Mouse (Mus musculus): ENCODE data around the gene Cyp2a12. TPM values are rescaled to one million over a fixed set of nuclear protein-coding genes. Genes with fewer than 3 reads are reported as not detected.
"Not testable (repeated sequence)": the region's sequence is repeated elsewhere in the genome, so short reads cannot be mapped to it uniquely, and the experiment has no call there.

The Cyp2a12 gene
- polyA plus RNA-seq (2016; fragmentation: Nextera tagmentation; extraction: Ambion mirVana) = not detected in 2 replicates

DNA sequence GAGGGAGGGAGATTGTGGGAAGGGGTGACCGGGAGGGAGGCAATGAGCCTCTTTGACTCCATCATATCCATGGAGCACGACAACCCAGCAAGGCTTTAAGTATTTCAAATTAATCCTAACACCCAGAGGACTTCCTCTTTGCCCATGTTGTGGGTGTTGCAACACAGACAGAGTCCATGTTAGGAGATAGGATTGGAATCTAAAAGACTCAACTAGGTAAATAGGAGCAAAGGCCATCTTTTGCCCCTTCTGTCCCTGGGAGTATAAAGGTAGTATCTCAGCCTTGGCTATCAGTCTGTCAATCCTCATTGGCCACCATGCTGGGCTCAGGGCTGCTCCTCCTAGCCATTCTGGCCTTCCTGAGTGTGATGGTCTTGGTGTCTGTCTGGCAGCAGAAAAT, at the start of gene Cyp2a12:
TSS of gene Cyp2a12 (plus strand) at position 293 of the 400 bp plus-strand sequence.
- DNase-seq (ENCODE audit: extremely low spot score, low spot score) = no peak
- H3K4me1 ChIP-seq = no peaks in the 10 kb centered on the region
- no peaks in the 10 kb centered on the region for H3K36me3 ChIP-seq (replicated peaks)
- H3K9me3 ChIP-seq = peaks cover 6% of the 10 kb centered on the region; the same call in 1 of the 2 replicates
- 87% methylated on average over 2 of the region's 2 CpGs for WGBS
- H3K4me3 ChIP-seq = no peak within 1 kb of the TSS
- no peak within 1 kb of the TSS for H3K27ac ChIP-seq
- H3K27me3 ChIP-seq (ENCODE audit: poor library complexity, severe bottlenecking) = no peaks in the 10 kb centered on the region

DNA sequence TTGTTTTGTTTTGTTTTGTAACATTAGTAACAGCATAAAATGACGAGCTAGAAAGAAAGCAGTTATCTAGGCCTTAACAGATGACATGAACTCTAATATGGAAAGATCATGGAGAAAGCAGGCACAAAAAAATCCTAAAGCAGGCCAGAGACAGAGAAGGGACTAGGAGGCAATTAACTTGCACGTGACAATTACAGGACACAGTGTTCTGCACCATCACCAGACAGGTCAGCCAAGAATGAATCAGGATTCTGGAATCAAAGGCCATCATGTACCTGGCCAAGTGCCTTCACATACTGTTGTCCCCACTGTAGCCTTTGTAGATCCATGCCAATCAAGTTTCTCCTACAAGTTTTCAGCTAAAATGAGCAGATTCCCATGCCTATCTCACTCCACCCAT, 47.4 kb upstream of the Cyp2a12 start:
- not testable (repeated sequence) for H3K4me1 ChIP-seq; H3K27me3 ChIP-seq (ENCODE audit: poor library complexity, severe bottlenecking); H3K36me3 ChIP-seq (replicated peaks); DNase-seq (ENCODE audit: extremely low spot score, low spot score); H3K27ac ChIP-seq; H3K9me3 ChIP-seq; H3K4me3 ChIP-seq
- WGBS = 77% methylated on average over 2 of the region's 2 CpGs

DNA sequence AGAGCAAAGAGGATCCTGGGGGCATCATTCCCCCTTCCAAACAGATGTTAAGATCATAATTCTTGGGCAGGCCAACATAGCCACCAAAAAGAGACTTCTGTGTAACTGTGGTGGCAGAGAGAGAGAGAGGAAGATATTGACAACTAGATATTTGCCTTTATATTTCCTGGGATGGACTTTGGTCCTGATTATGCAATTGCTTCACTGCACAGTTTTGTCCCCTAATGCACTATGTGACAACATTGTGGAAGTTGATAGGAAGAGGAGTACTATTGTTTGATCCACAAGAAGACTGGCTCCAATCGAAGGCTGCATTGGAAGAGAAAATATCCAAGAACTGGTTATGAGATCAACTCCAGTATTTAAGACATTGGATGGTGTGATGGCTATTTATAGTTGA, 46.9 kb upstream of the Cyp2a12 start:
- not testable (repeated sequence) for H3K9me3 ChIP-seq; H3K4me1 ChIP-seq; DNase-seq (ENCODE audit: extremely low spot score, low spot score); H3K27ac ChIP-seq; H3K27me3 ChIP-seq (ENCODE audit: poor library complexity, severe bottlenecking); H3K36me3 ChIP-seq (replicated peaks); H3K4me3 ChIP-seq
- WGBS = 79% methylated on average over 1 of the region's 1 CpGs

DNA sequence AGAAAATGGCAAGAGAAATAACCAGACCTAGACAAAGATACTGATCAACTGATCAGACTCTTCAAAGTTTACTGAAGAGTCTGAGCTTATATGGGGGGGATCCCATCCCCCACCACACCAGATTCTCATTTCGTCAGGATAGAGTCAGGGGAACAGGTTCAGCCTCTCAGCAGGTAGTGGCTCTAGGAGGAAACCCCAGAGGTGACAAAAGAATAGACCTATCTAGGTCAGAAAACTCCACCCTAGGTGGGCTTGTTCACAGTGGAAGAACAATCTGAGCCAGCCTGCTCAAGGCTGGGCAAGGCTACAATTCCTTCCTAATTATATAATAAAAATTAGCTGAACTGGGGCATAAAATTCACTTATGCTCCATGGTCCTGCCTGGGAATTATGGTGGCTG, 46.3 kb upstream of the Cyp2a12 start:
- 15% methylated on average over 1 of the region's 1 CpGs for WGBS
- H3K27me3 ChIP-seq (ENCODE audit: poor library complexity, severe bottlenecking) = no peaks in the 10 kb centered on the region
- H3K9me3 ChIP-seq = peaks cover 3% of the 10 kb centered on the region; the same call in 1 of the 2 replicates
- no peak for DNase-seq (ENCODE audit: extremely low spot score, low spot score)
- H3K4me1 ChIP-seq = no peaks in the 10 kb centered on the region
- no peak overlapping the region for H3K4me3 ChIP-seq
- H3K27ac ChIP-seq = no peak overlapping the region
- H3K36me3 ChIP-seq (replicated peaks) = no peaks in the 10 kb centered on the region

DNA sequence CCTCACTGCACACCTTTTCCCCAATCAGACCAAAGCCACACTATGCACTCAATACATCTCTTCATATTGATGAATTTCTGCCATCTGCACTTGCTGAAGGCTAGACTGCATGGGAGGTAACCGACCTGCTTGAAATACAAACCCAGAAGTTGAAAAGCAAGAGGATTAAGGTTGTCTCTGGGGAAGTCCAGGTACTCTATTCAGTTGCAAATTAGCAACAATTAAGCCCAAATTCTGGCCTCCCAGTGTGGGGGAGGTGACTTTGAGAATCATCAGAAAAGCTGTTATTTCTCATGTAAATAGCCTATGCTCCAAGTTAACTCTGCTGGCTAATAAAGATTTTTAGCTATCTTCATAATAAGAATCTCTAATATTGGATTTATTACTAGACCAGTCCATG, 45.7 kb upstream of the Cyp2a12 start:
- 31% methylated on average over 1 of the region's 1 CpGs for WGBS
- H3K4me3 ChIP-seq; H3K36me3 ChIP-seq (replicated peaks); H3K27ac ChIP-seq; H3K9me3 ChIP-seq; H3K27me3 ChIP-seq (ENCODE audit: poor library complexity, severe bottlenecking); H3K4me1 ChIP-seq; DNase-seq (ENCODE audit: extremely low spot score, low spot score): not testable (repeated sequence)

DNA sequence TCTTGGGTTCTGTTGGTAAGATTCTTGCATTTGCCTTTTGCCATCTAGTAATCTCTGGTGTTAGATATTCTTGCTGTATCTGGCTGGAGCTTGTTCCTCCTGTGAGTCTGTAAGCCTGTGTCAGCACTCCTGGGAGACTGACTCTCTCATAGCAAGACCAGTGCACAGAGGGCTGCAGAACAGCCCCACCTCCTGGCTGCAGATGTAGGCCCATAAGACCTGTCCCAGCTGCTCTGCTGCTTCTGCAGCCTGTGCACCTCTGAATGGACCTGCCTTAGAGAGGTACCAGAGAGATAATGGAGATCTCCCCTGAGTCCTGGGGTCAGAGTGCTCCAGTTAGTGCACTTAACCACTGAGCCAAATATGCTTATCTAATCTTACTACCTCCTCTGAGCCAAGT, 2.3 kb upstream of the Cyp2a12 start:
- not testable (repeated sequence) for H3K4me1 ChIP-seq; H3K27me3 ChIP-seq (ENCODE audit: poor library complexity, severe bottlenecking); DNase-seq (ENCODE audit: extremely low spot score, low spot score); H3K4me3 ChIP-seq; H3K36me3 ChIP-seq (replicated peaks); H3K9me3 ChIP-seq; H3K27ac ChIP-seq

DNA sequence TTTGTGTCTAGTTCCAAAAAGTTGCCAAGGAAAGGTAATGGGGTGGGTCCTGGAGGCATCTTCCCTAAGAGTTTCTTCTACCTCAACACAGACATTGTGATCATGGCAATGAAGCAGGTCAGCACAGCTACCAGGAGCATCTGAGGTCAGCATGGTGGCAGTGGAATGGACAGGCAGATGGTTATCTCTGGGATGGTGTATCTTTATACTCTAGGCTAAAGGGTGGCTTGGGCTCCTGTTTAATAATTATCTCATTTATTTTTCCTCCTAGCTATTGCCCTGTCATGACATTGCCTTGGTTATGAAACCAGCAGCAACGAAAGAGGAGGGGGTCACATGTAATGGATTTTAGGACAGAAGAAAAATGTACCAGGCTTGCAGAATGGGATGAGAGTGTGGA, 20.0 kb downstream of the Cyp2a12 start:
- H3K36me3 ChIP-seq (replicated peaks); H3K4me1 ChIP-seq; H3K4me3 ChIP-seq; H3K27me3 ChIP-seq (ENCODE audit: poor library complexity, severe bottlenecking); H3K27ac ChIP-seq; DNase-seq (ENCODE audit: extremely low spot score, low spot score); H3K9me3 ChIP-seq: not testable (repeated sequence)
- WGBS = 73% methylated on average over 1 of the region's 1 CpGs

DNA sequence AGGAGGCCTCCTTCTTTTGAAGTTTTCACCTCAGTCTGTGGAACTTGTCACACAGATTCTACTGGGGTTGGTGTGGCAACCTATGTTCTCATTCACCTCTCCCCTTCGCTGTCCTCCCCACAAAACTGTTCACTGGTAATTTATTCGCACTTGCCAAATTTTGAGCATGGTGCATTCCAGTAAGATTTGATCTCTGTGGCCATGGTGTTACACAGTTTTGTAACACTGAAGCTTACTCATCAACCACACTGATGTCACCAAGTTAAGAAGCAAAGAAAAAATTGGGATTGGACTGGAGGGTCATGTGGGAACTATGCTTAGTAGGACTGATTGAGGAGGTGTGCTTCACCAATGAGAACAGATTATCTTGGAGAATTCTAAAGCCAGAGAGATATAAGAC, 30.5 kb downstream of the Cyp2a12 start:
- H3K9me3 ChIP-seq; H3K4me3 ChIP-seq; H3K27ac ChIP-seq; DNase-seq (ENCODE audit: extremely low spot score, low spot score); H3K36me3 ChIP-seq (replicated peaks); H3K27me3 ChIP-seq (ENCODE audit: poor library complexity, severe bottlenecking); H3K4me1 ChIP-seq: not testable (repeated sequence)
- WGBS = 81% methylated on average over 2 of the region's 2 CpGs

DNA sequence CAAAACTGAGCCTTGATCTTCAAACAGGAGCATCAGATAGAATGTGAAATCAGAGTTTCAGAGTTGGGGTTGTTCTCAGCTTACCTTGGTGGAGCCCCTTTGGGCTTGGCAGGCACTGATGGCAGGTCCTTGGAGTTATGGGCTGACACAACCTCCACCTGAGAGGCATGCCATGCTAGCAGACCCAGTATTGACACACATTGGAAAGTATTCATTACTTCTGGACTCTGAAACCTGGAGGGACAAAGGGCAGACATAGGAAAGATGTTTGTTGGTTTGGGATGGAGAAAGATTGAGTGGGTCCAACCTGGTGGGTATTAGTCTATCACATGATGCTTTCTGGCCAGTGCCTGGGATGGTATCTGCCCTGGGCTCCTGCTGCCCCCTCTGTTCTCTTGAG, 31.0 kb downstream of the Cyp2a12 start:
- H3K4me1 ChIP-seq; H3K36me3 ChIP-seq (replicated peaks); H3K27ac ChIP-seq; H3K4me3 ChIP-seq; H3K27me3 ChIP-seq (ENCODE audit: poor library complexity, severe bottlenecking); H3K9me3 ChIP-seq; DNase-seq (ENCODE audit: extremely low spot score, low spot score): not testable (repeated sequence)

DNA sequence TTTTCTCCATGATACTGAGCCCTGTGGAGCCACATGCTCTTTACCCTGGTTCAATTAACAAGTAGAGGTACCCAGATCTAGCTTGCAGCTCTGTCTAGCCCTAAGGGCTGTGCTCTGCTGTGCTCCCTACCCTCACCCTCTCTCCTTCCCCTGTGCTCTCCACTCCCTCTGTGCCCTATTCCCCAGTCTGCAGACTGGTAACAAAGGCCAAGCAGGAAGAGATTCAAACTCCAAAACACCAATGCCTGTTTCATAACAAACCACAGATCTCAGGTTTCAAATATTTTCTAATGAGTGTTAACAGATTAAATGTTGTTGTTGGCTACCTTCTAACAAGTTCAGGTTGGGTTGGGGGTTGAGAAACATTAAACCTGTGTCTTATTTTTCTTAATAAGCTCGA, 49.8 kb downstream of the Cyp2a12 start:
- no peak for DNase-seq (ENCODE audit: extremely low spot score, low spot score)
- no peaks in the 10 kb centered on the region for H3K36me3 ChIP-seq (replicated peaks)
- 81% methylated on average over 1 of the region's 1 CpGs for WGBS
- no peaks in the 10 kb centered on the region for H3K27me3 ChIP-seq (ENCODE audit: poor library complexity, severe bottlenecking)
- H3K9me3 ChIP-seq = 0 out of 2 replicates have a peak, but pooled peaks cover 3% of the 10 kb centered on the region
- no peaks in the 10 kb centered on the region for H3K4me1 ChIP-seq
- H3K4me3 ChIP-seq = no peak overlapping the region
- no peak overlapping the region for H3K27ac ChIP-seq

DNA sequence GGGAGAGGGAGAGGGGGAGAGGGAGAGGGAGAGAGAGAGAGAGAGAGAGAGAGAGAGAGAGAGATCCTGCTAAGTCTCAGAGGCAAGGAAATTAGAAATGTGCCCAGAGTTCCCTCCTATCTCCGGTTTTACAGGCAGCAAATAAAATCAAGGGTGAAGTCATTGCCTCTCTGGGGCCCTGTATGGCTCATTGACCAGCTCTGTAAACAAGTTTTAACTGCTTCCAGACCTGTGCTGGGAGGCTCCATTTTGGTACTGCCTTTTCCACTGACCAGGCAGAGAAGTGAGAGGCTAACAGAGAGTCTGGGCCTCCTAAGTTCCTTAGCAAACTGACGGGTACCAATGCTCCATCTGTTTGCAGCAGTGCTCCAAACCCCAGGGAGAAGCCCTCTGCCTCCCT, 52.7 kb downstream of the Cyp2a12 start:
- Histone ChIP-seq H3K36me3 (replicated peaks) (no peaks in the 10 kb centered on the region), H3K4me1 (no peaks in the 10 kb centered on the region), H3K27ac (no peak overlapping the region), H3K9me3 (0 out of 2 replicates have a peak, but pooled peaks cover 3% of the 10 kb centered on the region), H3K27me3 (ENCODE audit: poor library complexity, severe bottlenecking) (no peaks in the 10 kb centered on the region), H3K4me3 (no peak overlapping the region)
- WGBS = 73% methylated on average over 2 of the region's 2 CpGs
- no peak for DNase-seq (ENCODE audit: extremely low spot score, low spot score)

Other genes with a start within 250 kb of the Cyp2a12 start
- gene Cyp2g1, start 220.2 kb upstream of the Cyp2a12 start, polyA plus RNA-seq (2016; fragmentation: Nextera tagmentation; extraction: Ambion mirVana) = not detected in 2 replicates
- gene Cyp2a5, start 193.8 kb upstream of the Cyp2a12 start, polyA plus RNA-seq (2016; fragmentation: Nextera tagmentation; extraction: Ambion mirVana) = not detected in 2 replicates
- gene Cyp2a22, start 89.7 kb upstream of the Cyp2a12 start, polyA plus RNA-seq (2016; fragmentation: Nextera tagmentation; extraction: Ambion mirVana) = not detected in 2 replicates
- gene Cyp2f2, start 90.8 kb downstream of the Cyp2a12 start, polyA plus RNA-seq (2016; fragmentation: Nextera tagmentation; extraction: Ambion mirVana) = not detected in 2 replicates
- gene Cyp2t4, start 124.6 kb downstream of the Cyp2a12 start, polyA plus RNA-seq (2016; fragmentation: Nextera tagmentation; extraction: Ambion mirVana) = 0.12 and 0.16 TPM in 2 replicates
- gene Egln2, start 137.7 kb downstream of the Cyp2a12 start, polyA plus RNA-seq (2016; fragmentation: Nextera tagmentation; extraction: Ambion mirVana) = 73.7 and 74.0 TPM in 2 replicates
- 55.2 and 56.3 TPM in 2 replicates for gene Rab4b, start 149.8 kb downstream of the Cyp2a12 start, polyA plus RNA-seq (2016; fragmentation: Nextera tagmentation; extraction: Ambion mirVana)
- not detected in 2 replicates for gene Gm21983, start 152.0 kb downstream of the Cyp2a12 start, polyA plus RNA-seq (2016; fragmentation: Nextera tagmentation; extraction: Ambion mirVana)
- gene Mia, start 152.1 kb downstream of the Cyp2a12 start, polyA plus RNA-seq (2016; fragmentation: Nextera tagmentation; extraction: Ambion mirVana) = 1.1 and 1.7 TPM in 2 replicates
- 4.1 and 4.3 TPM in 2 replicates for gene BC024978, start 166.7 kb downstream of the Cyp2a12 start, polyA plus RNA-seq (2016; fragmentation: Nextera tagmentation; extraction: Ambion mirVana)
- gene Snrpa, start 167.2 kb downstream of the Cyp2a12 start, polyA plus RNA-seq (2016; fragmentation: Nextera tagmentation; extraction: Ambion mirVana) = 418 and 425 TPM in 2 replicates
- 4.4 and 5.3 TPM in 2 replicates for gene Itpkc, start 199.6 kb downstream of the Cyp2a12 start, polyA plus RNA-seq (2016; fragmentation: Nextera tagmentation; extraction: Ambion mirVana)
- gene Coq8b, start 203.9 kb downstream of the Cyp2a12 start, polyA plus RNA-seq (2016; fragmentation: Nextera tagmentation; extraction: Ambion mirVana) = 24.1 and 24.4 TPM in 2 replicates
- 13.6 and 15.6 TPM in 2 replicates for gene Numbl, start 229.4 kb downstream of the Cyp2a12 start, polyA plus RNA-seq (2016; fragmentation: Nextera tagmentation; extraction: Ambion mirVana)